Mouse (Mus musculus) embryonic facial prominence, embryonic 14.5 days (tissue): ENCODE data around the gene Hsf2bp. TPM values are rescaled to one million over a fixed set of nuclear protein-coding genes. Genes with fewer than 3 reads are reported as not detected.

Source experiments
- ATAC-seq: fragments of 200-750 bp; cut with Nextera tagmentation; 2 replicates; pipeline ENCODE4 v1.8.0; 2017; ENCODE audit warnings: low read depth, moderate number of reproducible peaks, moderate TSS enrichment
- DNase-seq: peaks from one replicate; pipeline ENCODE4 v3.0.0-alpha.2; 2015; ENCODE audit warnings: low spot score
- H3K27ac ChIP-seq: fragments of 300-500 bp; sonication (generic); replicated peaks from 2 replicates; pipeline ENCODE4 v1.5.1; 2014; ENCODE audit warnings: low read depth, mild to moderate bottlenecking, low read length, moderate library complexity
- H3K27me3 ChIP-seq: fragments of 300-500 bp; sonication (generic); replicated peaks from 2 replicates; pipeline ENCODE4 v1.6.1; 2014; ENCODE audit warnings: low read length; ENCODE audit not compliant: control insufficient read depth, insufficient read depth
- H3K36me3 ChIP-seq: fragments of 300-500 bp; sonication (generic); 2 replicates; pipeline ENCODE4 v1.6.1; 2014; ENCODE audit warnings: low read length, mixed read lengths; ENCODE audit not compliant: control insufficient read depth, insufficient read depth
- H3K4me1 ChIP-seq: fragments of 300-500 bp; sonication (generic); 2 replicates; pipeline ENCODE4 v1.6.1; 2014; ENCODE audit warnings: antibody characterized with exemption, low read length; ENCODE audit not compliant: control insufficient read depth, insufficient read depth
- H3K4me2 ChIP-seq: fragments of 300-500 bp; sonication (generic); 2 replicates; pipeline ENCODE4 v1.6.1; 2014; ENCODE audit warnings: low read depth, mild to moderate bottlenecking, low read length, moderate library complexity, mixed read lengths
- H3K4me3 ChIP-seq: fragments of 300-500 bp; sonication (generic); 2 replicates; pipeline ENCODE4 v1.5.1; 2014; ENCODE audit warnings: low read depth, mild to moderate bottlenecking, low read length
- H3K9ac ChIP-seq: fragments of 300-500 bp; sonication (generic); 2 replicates; pipeline ENCODE4 v1.6.1; 2014; ENCODE audit warnings: low read depth, mild to moderate bottlenecking, low read length, moderate library complexity, mixed read lengths
- H3K9me3 ChIP-seq: fragments of 300-500 bp; sonication (generic); 2 replicates; pipeline ENCODE4 v1.6.1; 2016; ENCODE audit warnings: low read length; ENCODE audit not compliant: control insufficient read depth
- WGBS: fragments of 180-500 bp; shearing (Covaris S2); extraction: QIAGEN DNeasy Blood & Tissue Kit; methylation state at CpG from one replicate; pipeline ENCODE4 v1.1.7; 2014; 5-methylcytosine and 5-hydroxymethylcytosine counted together
- polyA plus RNA-seq: library from polyadenylated mRNA; unstranded; fragments of >200 nt; fragmentation: Nextera tagmentation; extraction: Ambion mirVana; gene quantifications from 2 replicates; pipeline ENCODE4 v1.2.1, GENCODE M21; 2014

Gene Hsf2bp
- polyA plus RNA-seq, 1 experiment from 2014 or later, result 1.2 TPM

DNA sequence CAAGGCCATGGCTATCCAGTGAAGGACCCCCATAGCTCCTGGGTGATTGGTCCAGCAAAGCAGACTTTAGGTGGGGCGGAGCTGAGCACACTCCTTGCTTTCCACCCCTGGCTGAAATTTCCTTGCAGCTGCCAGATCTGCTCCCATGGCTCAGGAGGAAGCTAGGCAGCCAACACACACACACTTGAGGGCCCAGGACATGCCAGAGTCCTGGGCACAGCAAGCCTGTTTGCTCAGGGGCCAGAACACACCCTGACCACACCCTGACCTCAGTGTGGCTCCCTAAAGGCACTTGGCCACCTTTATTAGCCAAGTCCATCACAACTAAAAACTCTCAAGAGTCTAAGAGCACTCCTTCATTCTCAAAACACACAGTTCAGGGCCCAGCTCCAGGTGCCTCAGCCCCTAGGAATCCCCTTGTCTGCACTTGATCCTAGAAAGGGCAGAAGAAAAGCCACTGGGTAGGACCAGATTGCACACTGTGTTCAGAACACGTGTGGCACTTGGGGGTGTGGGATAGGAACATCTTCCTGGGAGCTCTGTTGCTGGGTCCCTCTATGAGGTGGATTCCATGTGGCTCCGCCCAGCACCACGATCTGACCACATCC is 138.9 kb downstream of the Hsf2bp start:
- Histone ChIP-seq H3K4me3 (no peak overlapping the region), H3K36me3 (no peaks in the 10 kb centered on the region), H3K4me1 (peaks cover 17% of the 10 kb centered on the region), H3K27ac (peak overlapping the region; percentile 39; the same call in 1 of the 2 replicates), H3K27me3 (no peaks in the 10 kb centered on the region), H3K9ac (no peak overlapping the region), H3K9me3 (no peaks in the 10 kb centered on the region), H3K4me2 (no peak overlapping the region)
- WGBS, result 82% methylated on average over 4 of the region's 4 CpGs
- DNase-seq (no peak), ATAC-seq (peak; percentile 15; the same call in 1 of the 2 replicates)

DNA sequence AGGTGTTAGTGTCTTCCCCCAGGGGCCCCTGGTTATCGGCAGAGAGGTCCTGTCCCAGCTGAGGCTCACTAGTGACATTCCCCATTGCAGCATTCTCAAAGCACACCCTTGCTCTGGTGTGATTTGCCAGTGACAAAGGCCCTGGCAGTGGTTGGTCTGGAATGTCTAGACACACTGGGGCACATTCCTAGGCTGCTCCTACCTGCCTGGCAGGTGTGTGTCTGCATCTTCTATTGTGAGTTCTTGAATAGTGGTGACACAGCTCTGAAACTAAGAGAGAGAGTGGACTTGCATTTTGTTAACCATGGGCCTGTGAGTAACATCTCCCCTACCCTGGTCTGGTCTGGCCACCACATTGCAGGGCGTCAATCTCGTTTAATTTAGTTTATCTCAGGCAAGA is 139.4 kb downstream of the Hsf2bp start:
- Histone ChIP-seq H3K4me2 (no peak overlapping the region), H3K36me3 (no peaks in the 10 kb centered on the region), H3K4me1 (peaks cover 17% of the 10 kb centered on the region), H3K27ac (peak overlapping the region; percentile 39; the same call in 1 of the 2 replicates), H3K9ac (no peak overlapping the region), H3K9me3 (no peaks in the 10 kb centered on the region), H3K27me3 (no peaks in the 10 kb centered on the region), H3K4me3 (no peak overlapping the region)
- DNase-seq, result peak; percentile 56
- 63% methylated on average over 3 of the region's 3 CpGs for WGBS
- peak; percentile 59 for ATAC-seq

DNA sequence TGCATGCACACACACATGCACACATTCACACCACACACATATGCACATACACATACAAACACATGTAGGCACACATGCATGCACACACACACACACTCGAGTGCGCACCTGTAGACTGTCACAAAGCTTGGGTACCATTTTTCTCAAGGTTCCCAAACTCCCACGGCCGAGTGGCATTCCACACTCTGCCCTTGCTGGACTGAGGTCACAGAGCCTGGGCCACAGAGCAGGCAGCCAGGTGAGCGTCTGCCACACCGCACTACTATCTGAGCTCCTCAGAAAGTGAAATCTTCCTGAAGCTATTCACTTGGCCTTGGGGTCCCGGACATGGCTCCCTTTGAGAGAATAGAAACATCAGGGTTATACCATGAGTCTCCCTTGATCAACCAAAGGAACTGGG is 139.8 kb downstream of the Hsf2bp start:
- 91% methylated on average over 7 of the region's 7 CpGs for WGBS
- no peak overlapping the region for H3K4me2 ChIP-seq
- no peak overlapping the region for H3K4me3 ChIP-seq
- peaks cover 21% of the 10 kb centered on the region for H3K4me1 ChIP-seq
- H3K9me3 ChIP-seq, result no peaks in the 10 kb centered on the region
- H3K36me3 ChIP-seq, result no peaks in the 10 kb centered on the region
- no peak overlapping the region for H3K9ac ChIP-seq
- no peaks in the 10 kb centered on the region for H3K27me3 ChIP-seq
- DNase-seq (no peak), ATAC-seq (no peak)
- H3K27ac ChIP-seq, result no peak overlapping the region

Other genes with a start within 250 kb of the Hsf2bp start
- 25.1 and 27.8 TPM in 2 replicates for gene Sik1, start 180.5 kb downstream of the Hsf2bp start, polyA plus RNA-seq
- gene Rrp1b, start 249 bp downstream of the Hsf2bp start, polyA plus RNA-seq, result 41.9 and 47.9 TPM in 2 replicates
- gene Notch3, start 130.5 kb upstream of the Hsf2bp start, polyA plus RNA-seq, result 17.6 and 18.7 TPM in 2 replicates
- gene Ephx3, start 153.2 kb upstream of the Hsf2bp start, polyA plus RNA-seq, result 1.9 and 2.6 TPM in 2 replicates
- gene Brd4, start 248.4 kb upstream of the Hsf2bp start, polyA plus RNA-seq, result 87.5 and 89.8 TPM in 2 replicates